10 mouse cellular contexts compared by ENCODE assay signal in genomic region chr12:84468701-84469100, GRCm38 (mm10). TPM values are rescaled to one million over a fixed set of nuclear protein-coding genes. Genes with fewer than 3 reads are reported as not detected.
DNase-seq lines count a peak whose midpoint lies in the region; ATAC-seq and TF ChIP-seq lines count a peak whose summit lies in the region.
"Had no signal": no experiment of that assay in that cellular context is flagged by ENCODE, and none has a peak within 500 bp of the region (broad histone marks: within the 10 kb centered on the region; RNA-seq: fewer than 3 reads in every experiment).

No protein-coding gene starts in this region.

- no peak for ATAC-seq in kidney, embryonic 16.5 days (ENCODE audit: low FRiP score, low TSS enrichment)
- ATAC-seq in lung, postnatal 0 days, result no peak
- no peak for ATAC-seq in cerebellum, adult (ENCODE audit: insufficient number of reproducible peaks, low FRiP score, low TSS enrichment)

- H3K36me3 ChIP-seq in kidney, embryonic 16.5 days (ENCODE audit: insufficient read depth, low read length), result peaks cover 9% of the 10 kb centered on the region; the same call in 1 of the 2 replicates
- H3K36me3 ChIP-seq in lung, postnatal 0 days (ENCODE audit: insufficient read depth, low read length), result peaks cover 6% of the 10 kb centered on the region; the same call in 1 of the 2 replicates

- H3K4me3 ChIP-seq in kidney, embryonic 16.5 days (ENCODE audit: low read length), result no peak overlapping the region
- no peak overlapping the region for H3K4me3 ChIP-seq in lung, postnatal 0 days (ENCODE audit: low read depth, low read length)
- H3K4me3 ChIP-seq: embryonic facial prominence, embryonic 13.5 days had no signal

- no peak for TF ChIP-seq EP300 in lung, postnatal 0 days (IDR thresholded peaks at IDR 0.05)

- no peak overlapping the region for H3K27ac ChIP-seq in kidney, embryonic 16.5 days (ENCODE audit: low read length)
- H3K27ac ChIP-seq in lung, postnatal 0 days (ENCODE audit: low read length), result no peak overlapping the region
- H3K27ac ChIP-seq: embryonic facial prominence, embryonic 13.5 days had no signal

- TF ChIP-seq CTCF in lung, postnatal 0 days (IDR thresholded peaks at IDR 0.05), result peak; percentile 77

- DNase-seq in kidney, adult 9 months, result peak; percentile 73
- DNase-seq in CD4-positive helper T cell, adult 2 months (ENCODE audit: low read depth, low spot score), result peak; percentile 63
- peak; percentile 81 for DNase-seq in NIH3T3 (ENCODE audit: low read depth)
- peak; percentile 73 for DNase-seq in lung, postnatal 0 days (ENCODE audit: low spot score)
- DNase-seq in kidney, postnatal 4 days, result no peak
- DNase-seq in kidney, postnatal 10 days, result no peak

- H3K9me3 ChIP-seq in kidney, embryonic 16.5 days (ENCODE audit: low read length), result no peaks in the 10 kb centered on the region
- no peaks in the 10 kb centered on the region for H3K9me3 ChIP-seq in lung, postnatal 0 days (ENCODE audit: low read length)
- H3K9me3 ChIP-seq: embryonic facial prominence, embryonic 13.5 days had no signal

- no peaks in the 10 kb centered on the region for H3K4me1 ChIP-seq in kidney, embryonic 16.5 days (ENCODE audit: insufficient read depth, low read length)
- no peaks in the 10 kb centered on the region for H3K4me1 ChIP-seq in lung, postnatal 0 days (ENCODE audit: insufficient read depth, low read depth, low read length)
- H3K4me1 ChIP-seq: embryonic facial prominence, embryonic 13.5 days had no signal

- no peak overlapping the region for H3K4me2 ChIP-seq in kidney, embryonic 16.5 days (replicated peaks; ENCODE audit: low read depth, low read length)
- H3K4me2 ChIP-seq in lung, postnatal 0 days (replicated peaks; ENCODE audit: low read depth, low read length), result no peak overlapping the region
- H3K4me2 ChIP-seq: embryonic facial prominence, embryonic 13.5 days had no signal

- WGBS in kidney, embryonic 16.5 days, result 3% methylated on average over 1 of the region's 1 CpGs
- 0% methylated on average over 1 of the region's 1 CpGs for WGBS in lung, postnatal 0 days

- H3K27me3 ChIP-seq in kidney, embryonic 16.5 days (ENCODE audit: insufficient read depth, low read length), result no peaks in the 10 kb centered on the region
- no peaks in the 10 kb centered on the region for H3K27me3 ChIP-seq in lung, postnatal 0 days (replicated peaks; ENCODE audit: insufficient read depth, low read length)
- H3K27me3 ChIP-seq: embryonic facial prominence, embryonic 13.5 days had no signal

- no peak overlapping the region for H3K9ac ChIP-seq in kidney, embryonic 16.5 days (replicated peaks; ENCODE audit: low read length)
- H3K9ac ChIP-seq in lung, postnatal 0 days (replicated peaks; ENCODE audit: low read depth), result no peak overlapping the region
- H3K9ac ChIP-seq: embryonic facial prominence, embryonic 13.5 days had no signal

RNA-seq across cellular contexts. Expression of gene Lin52, which starts 17.5 kb away (rescaled TPM):
- polyA plus RNA-seq in kidney, embryonic 16.5 days (2015; fragmentation: Nextera tagmentation; extraction: Ambion mirVana), result 21.7 and 23.7 TPM in 2 replicates
- 18.2 and 18.5 TPM in 2 replicates for polyA plus RNA-seq in lung, postnatal 0 days (2015; fragmentation: Nextera tagmentation; extraction: Ambion mirVana)

RNA-seq across cellular contexts. Expression of gene Aldh6a1, which starts 17.9 kb away (rescaled TPM):
- 89.2 and 93.4 TPM in 2 replicates for polyA plus RNA-seq in kidney, embryonic 16.5 days (2015; fragmentation: Nextera tagmentation; extraction: Ambion mirVana)
- polyA plus RNA-seq in lung, postnatal 0 days (2015; fragmentation: Nextera tagmentation; extraction: Ambion mirVana), result 52.1 and 67.5 TPM in 2 replicates

RNA-seq across cellular contexts. Expression of gene Rnf113a2, which starts 51.7 kb away (rescaled TPM):
- 22.3 and 23.0 TPM in 2 replicates for polyA plus RNA-seq in kidney, embryonic 16.5 days (2015; fragmentation: Nextera tagmentation; extraction: Ambion mirVana)
- 22.9 and 23.0 TPM in 2 replicates for polyA plus RNA-seq in lung, postnatal 0 days (2015; fragmentation: Nextera tagmentation; extraction: Ambion mirVana)

RNA-seq across cellular contexts. Expression of gene Bbof1, which starts 59.8 kb away (rescaled TPM):
- polyA plus RNA-seq in kidney, embryonic 16.5 days (2015; fragmentation: Nextera tagmentation; extraction: Ambion mirVana), result 1.5 and 2.2 TPM in 2 replicates
- polyA plus RNA-seq in lung, postnatal 0 days (2015; fragmentation: Nextera tagmentation; extraction: Ambion mirVana), result 2.8 TPM in 2 replicates
- polyA plus RNA-seq: small intestine, adult 2 months had no signal

RNA-seq across cellular contexts. Expression of gene Entpd5, which starts 59.9 kb away (rescaled TPM):
- 57.7 and 68.8 TPM in 2 replicates for polyA plus RNA-seq in kidney, embryonic 16.5 days (2015; fragmentation: Nextera tagmentation; extraction: Ambion mirVana)
- 10.8 TPM in 2 replicates for polyA plus RNA-seq in lung, postnatal 0 days (2015; fragmentation: Nextera tagmentation; extraction: Ambion mirVana)

Comparison
In these comparisons a context has a peak if more than half of its experiments do, and no peak if none do; other contexts are left out.
1. DNase-seq: peak in kidney, adult 9 months (single experiment), CD4-positive helper T cell, adult 2 months (single experiment), NIH3T3 (single experiment) and lung, postnatal 0 days (single experiment); none in kidney, postnatal 4 days (0 of 2) and kidney, postnatal 10 days (single experiment).